Mouse (Mus musculus) v-Abl transformed pro-B cells (cell line): ENCODE measurements at regions not wholly inside any gene's neighbourhood (a gene's known extent, or its start where the extent isn't known, plus 50 kb on each side); places are given as distances from the start of the nearest gene placed in this dataset.

ENCODE experiments used
- in situ Hi-C, 2 experiments: fragments of 400-800 bp; cut with MboI; formaldehyde crosslinking; loops; one replicate each; pipeline ENCODE4 v1.15.1; 2025; ENCODE audit not compliant: unreplicated experiment in 2 of 2

GRCm38 (mm10) chr13:48042172-48042571, 218.9 kb upstream of the Id4 start:
- in situ Hi-C loops = no loop called here

GRCm38 (mm10) chr13:48042572-48042971, 218.5 kb upstream of the Id4 start:
- in situ Hi-C loops = no loop called here

GRCm38 (mm10) chr13:48046201-48046750, 214.8 kb upstream of the Id4 start:
- in situ Hi-C loops = no loop called here

GRCm38 (mm10) chr13:48049796-48050195, 211.2 kb upstream of the Id4 start:
- in situ Hi-C loops = no loop called here

- in situ Hi-C loops = no loop called here
Measured at GRCm38 (mm10) chr13:48074630-48075029, 186.4 kb upstream of the Id4 start.

GRCm38 (mm10) chr13:48075315-48075714, 185.7 kb upstream of the Id4 start:
- in situ Hi-C loops = no loop called here

GRCm38 (mm10) chr13:48078214-48078613, 182.8 kb upstream of the Id4 start:
- in situ Hi-C loops = no loop called here

GRCm38 (mm10) chr13:48083294-48083693, 177.7 kb upstream of the Id4 start:
- in situ Hi-C loops = no loop called here

GRCm38 (mm10) chr13:48083807-48084206, 177.2 kb upstream of the Id4 start:
- in situ Hi-C loops = no loop called here

GRCm38 (mm10) chr13:48094275-48095035, 166.6 kb upstream of the Id4 start:
- in situ Hi-C loops = no loop called here

- in situ Hi-C loops = no loop called here
Measured at GRCm38 (mm10) chr13:48102156-48102555, 158.9 kb upstream of the Id4 start.

- in situ Hi-C loops = no loop called here
Measured at GRCm38 (mm10) chr13:48102576-48102975, 158.5 kb upstream of the Id4 start.

GRCm38 (mm10) chr13:48104766-48105165, 156.3 kb upstream of the Id4 start:
- in situ Hi-C loops = no loop called here

- in situ Hi-C loops = no loop called here
Measured at GRCm38 (mm10) chr13:48106946-48107345, 154.1 kb upstream of the Id4 start.

- in situ Hi-C loops = no loop called here
Measured at GRCm38 (mm10) chr13:48115890-48116289, 145.1 kb upstream of the Id4 start.

- in situ Hi-C loops = no loop called here
Measured at GRCm38 (mm10) chr13:48126582-48126981, 134.4 kb upstream of the Id4 start.

GRCm38 (mm10) chr13:48130724-48131123, 130.3 kb upstream of the Id4 start:
- in situ Hi-C loops = no loop called here

GRCm38 (mm10) chr13:48131681-48132080, 129.3 kb upstream of the Id4 start:
- in situ Hi-C loops = no loop called here

GRCm38 (mm10) chr13:48145976-48146375, 115.1 kb upstream of the Id4 start:
- in situ Hi-C loops = no loop called here

- in situ Hi-C loops = no loop called here
Measured at GRCm38 (mm10) chr13:48147061-48147460, 114.0 kb upstream of the Id4 start.

GRCm38 (mm10) chr13:48153248-48153647, 107.8 kb upstream of the Id4 start:
- in situ Hi-C loops = no loop called here

GRCm38 (mm10) chr13:48153684-48154413, 107.2 kb upstream of the Id4 start:
- in situ Hi-C loops = no loop called here
